Mouse (Mus musculus) kidney, adult 18-20 months (tissue): ENCODE measurements around the gene Tpk1.
A peak's percentile ranks its signal among the peaks of the same experiment; 100 is the strongest.

Source experiments
- DNase-seq: peaks from one replicate; pipeline ENCODE4 v3.0.0; 2021

The Tpk1 gene

GRCm38 (mm10) chr6:43665677-43666546 lies at the start of gene Tpk1:
Gene Tpk1, minus strand, starts transcription at chr6:43666278.
- DNase-seq = peak; percentile 94

- DNase-seq = no peak
Measured at GRCm38 (mm10) chr6:43702810-43703614, 36.9 kb upstream of the Tpk1 start.

- no peak for DNase-seq
Measured at GRCm38 (mm10) chr6:43691863-43692262, 25.8 kb upstream of the Tpk1 start.

- no peak for DNase-seq
Measured at GRCm38 (mm10) chr6:43685985-43686384, 19.9 kb upstream of the Tpk1 start.

GRCm38 (mm10) chr6:43682535-43682934 lies 16.5 kb upstream of the Tpk1 start:
- DNase-seq = no peak

GRCm38 (mm10) chr6:43678689-43679212 lies 12.7 kb upstream of the Tpk1 start:
- no peak for DNase-seq

GRCm38 (mm10) chr6:43677566-43677965 lies 11.5 kb upstream of the Tpk1 start:
- no peak for DNase-seq

- no peak for DNase-seq
Measured at GRCm38 (mm10) chr6:43676139-43676538, 10.1 kb upstream of the Tpk1 start.

- no peak for DNase-seq
Measured at GRCm38 (mm10) chr6:43674986-43675760, 9.1 kb upstream of the Tpk1 start.

GRCm38 (mm10) chr6:43670939-43671338 lies 4.9 kb upstream of the Tpk1 start:
- DNase-seq = no peak

GRCm38 (mm10) chr6:43667681-43668080 lies 1.6 kb upstream of the Tpk1 start:
- no peak for DNase-seq

GRCm38 (mm10) chr6:43666611-43667400 lies 728 bp upstream of the Tpk1 start:
- no peak for DNase-seq

GRCm38 (mm10) chr6:43661822-43662221 lies 4.3 kb downstream of the Tpk1 start:
- DNase-seq = no peak

GRCm38 (mm10) chr6:43658290-43658689 lies 7.8 kb downstream of the Tpk1 start:
- no peak for DNase-seq

GRCm38 (mm10) chr6:43657845-43658244 lies 8.2 kb downstream of the Tpk1 start:
- DNase-seq = no peak

GRCm38 (mm10) chr6:43654876-43655456 lies 11.1 kb downstream of the Tpk1 start:
- no peak for DNase-seq

GRCm38 (mm10) chr6:43649516-43649915 lies 16.6 kb downstream of the Tpk1 start:
- DNase-seq = no peak

GRCm38 (mm10) chr6:43645674-43646073 lies 20.4 kb downstream of the Tpk1 start:
- DNase-seq = no peak

- DNase-seq = no peak
Measured at GRCm38 (mm10) chr6:43645105-43645504, 21.0 kb downstream of the Tpk1 start.

GRCm38 (mm10) chr6:43643718-43644117 lies 22.4 kb downstream of the Tpk1 start:
- no peak for DNase-seq

- no peak for DNase-seq
Measured at GRCm38 (mm10) chr6:43642375-43642774, 23.7 kb downstream of the Tpk1 start.

GRCm38 (mm10) chr6:43640621-43641020 lies 25.5 kb downstream of the Tpk1 start:
- DNase-seq = no peak
